Mouse (Mus musculus) heart, embryonic 13.5 days (tissue): ENCODE results near the gene Ppm1n. TPM values are rescaled to one million over a fixed set of nuclear protein-coding genes. Genes with fewer than 3 reads are reported as not detected.

Source experiments
- ATAC-seq: fragments of 200-750 bp; cut with Nextera tagmentation; 2 replicates; pipeline ENCODE4 v1.8.0; 2017; ENCODE audit warnings: moderate TSS enrichment; ENCODE audit not compliant: insufficient number of reproducible peaks, low FRiP score, low TSS enrichment; ENCODE audit errors: extremely low read depth
- H3K27ac ChIP-seq: fragments of 300-500 bp; sonication (generic); replicated peaks from 2 replicates; pipeline ENCODE4 v1.5.1; 2015; ENCODE audit warnings: moderate library complexity, mild to moderate bottlenecking, inconsistent platforms
- H3K27me3 ChIP-seq: fragments of 300-500 bp; sonication (generic); replicated peaks from 2 replicates; pipeline ENCODE4 v1.6.1; 2015; ENCODE audit warnings: mild to moderate bottlenecking, inconsistent platforms
- H3K36me3 ChIP-seq: fragments of 300-500 bp; sonication (generic); 2 replicates; pipeline ENCODE4 v1.6.1; 2015; ENCODE audit warnings: mild to moderate bottlenecking, inconsistent platforms
- H3K4me1 ChIP-seq: fragments of 300-500 bp; sonication (generic); 2 replicates; pipeline ENCODE4 v1.6.1; 2015; ENCODE audit warnings: inconsistent platforms
- H3K4me2 ChIP-seq: fragments of 300-500 bp; sonication (generic); 2 replicates; pipeline ENCODE4 v1.6.1; 2015; ENCODE audit warnings: inconsistent platforms, mild to moderate bottlenecking, moderate library complexity
- H3K4me3 ChIP-seq: fragments of 300-500 bp; sonication (generic); 2 replicates; pipeline ENCODE4 v1.5.1; 2015; ENCODE audit warnings: moderate library complexity, mild to moderate bottlenecking, inconsistent platforms
- H3K9ac ChIP-seq: fragments of 300-500 bp; sonication (generic); 2 replicates; pipeline ENCODE4 v1.6.1; 2015; ENCODE audit warnings: inconsistent platforms, mild to moderate bottlenecking, moderate library complexity
- H3K9me3 ChIP-seq: fragments of 300-500 bp; sonication (generic); 2 replicates; pipeline ENCODE4 v1.6.1; 2016; ENCODE audit warnings: inconsistent platforms
- WGBS: fragments of 180-500 bp; shearing (Covaris S2); methylation state at CpG from one replicate; pipeline ENCODE4 v1.1.7; 2015; ENCODE audit warnings: mixed read lengths; 5-methylcytosine and 5-hydroxymethylcytosine counted together
- polyA plus RNA-seq: library from polyadenylated mRNA; unstranded; fragments of >200 nt; fragmentation: Nextera tagmentation; extraction: Ambion mirVana; gene quantifications from 2 replicates; pipeline ENCODE4 v1.2.1, GENCODE M21; 2015

Ppm1n gene
- polyA plus RNA-seq, 1 experiment from 2014 or later, result not detected

DNA sequence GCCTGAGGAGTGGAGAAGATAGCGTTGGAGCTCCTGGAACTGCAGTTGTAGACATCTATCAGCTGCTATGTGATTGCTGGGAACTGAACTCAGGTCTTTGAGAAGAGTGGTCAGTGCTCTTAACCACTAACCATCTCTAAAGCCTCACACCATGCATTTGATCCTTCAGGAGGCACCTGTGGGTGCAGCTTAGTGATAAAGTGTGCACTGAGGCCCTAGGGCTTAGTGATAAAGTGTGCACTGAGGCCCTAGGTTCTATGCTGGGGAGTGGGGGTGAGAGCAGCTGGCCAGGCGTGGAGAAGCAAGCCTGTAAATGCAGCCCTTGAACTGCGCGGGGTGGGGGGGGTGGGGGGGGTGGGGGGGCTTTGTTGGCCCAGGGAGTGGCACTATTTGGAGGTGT is 39.9 kb downstream of the Ppm1n start:
- Histone ChIP-seq H3K4me1 (peaks cover 63% of the 10 kb centered on the region), H3K4me3 (no peak overlapping the region), H3K9me3 (no peaks in the 10 kb centered on the region), H3K9ac (peak overlapping the region; percentile 65), H3K27me3 (no peaks in the 10 kb centered on the region), H3K4me2 (no peak overlapping the region), H3K36me3 (peaks cover 13% of the 10 kb centered on the region), H3K27ac (peak overlapping the region; percentile 88; the same call in 1 of the 2 replicates)
- WGBS, result 27% methylated on average over 4 of the region's 4 CpGs
- ATAC-seq, result no peak

DNA sequence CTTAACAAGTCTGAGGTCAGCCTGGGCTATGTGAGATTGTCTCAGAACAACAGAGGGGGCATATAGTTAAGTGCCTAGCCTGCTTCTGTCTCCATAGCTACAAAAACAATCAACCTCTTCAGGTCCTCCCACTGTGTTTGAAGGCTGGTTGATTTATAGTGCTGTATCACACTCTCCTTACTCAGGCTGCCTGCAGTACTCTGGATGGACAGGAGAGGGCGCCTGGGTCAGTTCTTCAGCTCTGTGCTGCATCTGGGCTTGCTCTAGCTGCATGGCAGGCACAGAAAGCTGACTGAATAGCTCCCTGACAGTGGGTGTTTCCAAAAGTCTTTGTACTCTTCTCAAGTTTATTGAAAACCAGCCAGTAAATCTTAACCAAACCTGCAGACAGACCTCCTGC is 40.4 kb downstream of the Ppm1n start:
- WGBS, result 0% methylated on average over 1 of the region's 1 CpGs
- Histone ChIP-seq H3K4me2 (no peak overlapping the region), H3K27me3 (no peaks in the 10 kb centered on the region), H3K9ac (peak overlapping the region; percentile 65), H3K36me3 (peaks cover 9% of the 10 kb centered on the region; the same call in 1 of the 2 replicates), H3K27ac (peak overlapping the region; percentile 88), H3K9me3 (no peaks in the 10 kb centered on the region), H3K4me3 (no peak overlapping the region), H3K4me1 (peaks cover 68% of the 10 kb centered on the region)
- ATAC-seq, result 0 out of 2 replicates have a peak, but pooled peaks have one; percentile 64

DNA sequence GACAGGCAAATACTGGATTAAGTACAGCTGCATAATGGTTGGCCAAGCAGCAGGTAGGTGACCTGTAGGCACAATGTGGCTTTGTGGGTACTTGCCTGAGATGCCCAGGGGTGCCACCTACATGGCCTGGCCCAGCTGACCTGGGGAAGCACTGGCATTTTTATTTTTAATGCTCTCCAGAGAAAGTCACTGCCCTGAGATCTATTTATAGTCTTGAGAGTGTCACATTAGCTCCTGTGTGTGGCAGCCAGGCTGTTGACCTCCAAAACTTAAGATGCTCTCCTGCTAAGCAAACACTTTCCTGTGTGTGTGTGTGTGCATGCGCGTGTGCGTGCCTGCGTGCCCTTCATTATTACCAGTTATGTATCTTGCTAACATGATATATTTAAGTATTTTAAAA is 41.5 kb downstream of the Ppm1n start:
- Histone ChIP-seq H3K9ac (peak overlapping the region; percentile 65), H3K36me3 (peaks cover 15% of the 10 kb centered on the region), H3K4me1 (peaks cover 59% of the 10 kb centered on the region), H3K4me3 (no peak overlapping the region), H3K9me3 (no peaks in the 10 kb centered on the region), H3K27ac (peak overlapping the region; percentile 88), H3K27me3 (no peaks in the 10 kb centered on the region), H3K4me2 (peak overlapping the region; percentile 44)
- WGBS, result 60% methylated on average over 4 of the region's 4 CpGs
- ATAC-seq, result no peak

DNA sequence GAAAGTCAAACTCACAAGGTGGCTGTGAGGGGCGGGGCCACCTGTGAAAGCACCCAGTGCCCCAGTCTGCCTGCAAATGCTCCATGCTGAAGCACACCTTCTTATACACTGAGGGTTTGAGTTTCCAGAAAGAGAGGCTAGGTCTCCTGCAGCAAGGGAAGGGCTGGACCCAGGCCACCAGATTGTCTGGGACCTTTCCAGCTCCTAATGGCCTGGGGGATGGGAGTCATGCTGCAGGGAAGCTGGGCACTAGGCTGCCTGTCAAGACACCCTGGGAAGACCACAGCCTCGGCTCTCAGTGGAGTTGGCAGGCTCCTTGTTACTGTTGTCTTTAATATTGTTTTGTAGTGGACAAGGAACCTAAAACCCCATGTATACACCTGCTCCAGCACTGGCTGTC is 43.5 kb downstream of the Ppm1n start:
- no peak overlapping the region; the same call in 1 of the 2 replicates for H3K4me3 ChIP-seq
- H3K9me3 ChIP-seq, result no peaks in the 10 kb centered on the region
- peaks cover 68% of the 10 kb centered on the region for H3K4me1 ChIP-seq
- peak overlapping the region; percentile 76 for H3K27ac ChIP-seq
- ATAC-seq, result no peak
- H3K9ac ChIP-seq, result peak overlapping the region; percentile 65
- peak overlapping the region; percentile 18; the same call in 1 of the 2 replicates for H3K4me2 ChIP-seq
- WGBS, result 62% methylated on average over 2 of the region's 2 CpGs
- H3K36me3 ChIP-seq, result peaks cover 24% of the 10 kb centered on the region
- H3K27me3 ChIP-seq, result no peaks in the 10 kb centered on the region

DNA sequence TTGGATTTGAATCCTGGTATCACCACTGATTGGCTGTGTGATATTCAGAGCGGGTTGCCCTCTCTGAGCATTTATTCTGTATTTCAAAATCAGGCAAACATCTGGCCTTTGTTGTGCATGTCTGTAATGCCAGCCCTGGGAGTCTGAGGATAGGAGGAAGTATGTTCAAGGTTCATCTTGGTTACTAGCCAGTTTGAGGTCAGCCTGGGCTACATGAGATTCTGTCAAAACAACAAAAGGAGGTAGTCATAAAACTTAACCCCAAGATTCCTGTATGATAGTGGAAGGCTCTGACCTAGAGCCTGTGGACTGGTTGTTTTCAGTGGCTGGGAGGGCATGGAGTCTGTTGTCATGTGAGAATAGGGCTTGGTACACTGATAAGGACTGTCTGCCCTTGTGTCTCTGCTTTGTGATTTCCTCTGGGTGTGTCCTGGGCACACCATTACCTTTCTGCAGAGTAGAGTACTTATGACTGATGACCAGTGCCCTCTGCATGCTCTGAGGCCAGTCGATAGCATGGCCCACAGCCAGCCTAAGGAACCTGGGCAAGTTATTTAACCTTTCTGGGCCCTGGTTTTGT is 44.7 kb downstream of the Ppm1n start:
- Histone ChIP-seq H3K27me3 (no peaks in the 10 kb centered on the region), H3K9ac (peak overlapping the region; percentile 65; the same call in 1 of the 2 replicates), H3K4me1 (peaks cover 68% of the 10 kb centered on the region), H3K27ac (peak overlapping the region; percentile 76), H3K4me3 (no peak overlapping the region), H3K4me2 (no peak overlapping the region), H3K9me3 (no peaks in the 10 kb centered on the region), H3K36me3 (peaks cover 24% of the 10 kb centered on the region)
- 80% methylated on average over 2 of the region's 2 CpGs for WGBS
- ATAC-seq, result no peak

DNA sequence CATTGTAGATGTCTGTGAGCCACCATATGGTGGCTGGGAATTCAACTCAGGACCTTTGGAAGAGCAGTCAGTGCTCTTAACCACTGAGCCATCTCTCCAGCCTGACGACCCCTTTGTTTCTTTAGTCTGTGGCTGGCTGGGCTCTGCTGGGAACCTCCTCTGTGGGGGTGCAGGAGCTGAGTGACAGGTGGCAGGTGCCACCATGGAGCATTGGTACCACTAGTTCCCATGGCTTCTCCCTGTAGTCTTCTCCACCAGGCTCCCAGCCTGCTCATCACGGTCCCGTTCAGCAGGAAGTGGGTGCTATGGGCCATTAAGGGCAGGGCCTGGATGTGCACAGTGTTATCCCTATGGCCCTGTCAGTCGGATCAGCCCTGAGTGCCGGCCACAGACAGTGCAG is 45.2 kb downstream of the Ppm1n start:
- Histone ChIP-seq H3K4me2 (no peak overlapping the region), H3K4me1 (peaks cover 69% of the 10 kb centered on the region), H3K4me3 (no peak overlapping the region), H3K9me3 (no peaks in the 10 kb centered on the region), H3K27ac (no peak overlapping the region), H3K9ac (0 out of 2 replicates have a peak overlapping the region, but pooled peaks have one; percentile 16), H3K27me3 (no peaks in the 10 kb centered on the region), H3K36me3 (peaks cover 24% of the 10 kb centered on the region)
- ATAC-seq, result no peak
- 82% methylated on average over 5 of the region's 5 CpGs for WGBS

DNA sequence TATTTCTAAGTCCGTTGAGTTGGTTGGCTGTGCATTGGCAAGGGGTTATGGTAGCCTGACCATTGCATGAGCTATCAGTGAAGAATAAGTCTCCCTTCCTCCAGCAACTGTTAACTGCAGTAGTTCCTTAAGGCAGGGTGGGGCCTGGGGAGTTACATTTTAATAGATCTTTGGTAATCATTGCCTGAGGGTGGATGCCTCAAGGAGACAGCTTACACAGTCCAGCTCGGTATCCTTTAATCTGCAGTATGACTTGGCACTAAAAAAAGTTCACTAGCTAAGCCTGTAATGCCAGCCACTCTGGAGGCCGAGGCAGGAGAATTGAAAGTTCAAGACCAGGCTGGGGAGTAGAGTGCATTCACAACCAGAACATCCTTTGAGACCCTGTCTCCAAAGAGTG is 48.0 kb downstream of the Ppm1n start:
- no peak overlapping the region for H3K27ac ChIP-seq
- H3K9ac ChIP-seq, result no peak overlapping the region
- H3K27me3 ChIP-seq, result no peaks in the 10 kb centered on the region
- 90% methylated on average over 3 of the region's 3 CpGs for WGBS
- no peak overlapping the region for H3K4me3 ChIP-seq
- ATAC-seq, result no peak
- H3K4me2 ChIP-seq, result no peak overlapping the region
- peaks cover 53% of the 10 kb centered on the region for H3K4me1 ChIP-seq
- H3K9me3 ChIP-seq, result no peaks in the 10 kb centered on the region
- peaks cover 24% of the 10 kb centered on the region for H3K36me3 ChIP-seq

DNA sequence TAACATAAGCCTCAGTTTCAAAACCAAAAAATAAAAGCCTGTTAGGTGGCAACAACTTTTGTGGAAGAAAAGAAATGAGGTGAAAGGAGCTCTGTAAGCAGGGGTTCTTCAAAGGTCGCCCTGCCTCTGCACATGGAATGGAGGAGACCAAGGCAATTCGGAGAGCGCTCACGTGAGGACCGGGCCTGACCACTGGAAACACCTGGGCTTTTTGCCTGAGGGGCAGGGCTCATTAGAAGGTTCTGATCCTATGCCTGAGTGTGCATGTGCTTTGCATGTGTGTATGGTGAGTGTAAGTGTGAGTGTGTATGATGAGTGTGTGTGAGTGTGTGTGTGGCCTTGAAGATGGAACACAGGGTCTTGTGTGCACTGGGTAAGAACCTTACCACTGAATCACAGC is 49.0 kb downstream of the Ppm1n start:
- 94% methylated on average over 5 of the region's 5 CpGs for WGBS
- Histone ChIP-seq H3K27me3 (no peaks in the 10 kb centered on the region), H3K9ac (peak overlapping the region; percentile 51; the same call in 1 of the 2 replicates), H3K27ac (no peak overlapping the region), H3K4me3 (no peak overlapping the region), H3K36me3 (peaks cover 24% of the 10 kb centered on the region), H3K9me3 (no peaks in the 10 kb centered on the region), H3K4me1 (peaks cover 48% of the 10 kb centered on the region), H3K4me2 (no peak overlapping the region)
- no peak for ATAC-seq

DNA sequence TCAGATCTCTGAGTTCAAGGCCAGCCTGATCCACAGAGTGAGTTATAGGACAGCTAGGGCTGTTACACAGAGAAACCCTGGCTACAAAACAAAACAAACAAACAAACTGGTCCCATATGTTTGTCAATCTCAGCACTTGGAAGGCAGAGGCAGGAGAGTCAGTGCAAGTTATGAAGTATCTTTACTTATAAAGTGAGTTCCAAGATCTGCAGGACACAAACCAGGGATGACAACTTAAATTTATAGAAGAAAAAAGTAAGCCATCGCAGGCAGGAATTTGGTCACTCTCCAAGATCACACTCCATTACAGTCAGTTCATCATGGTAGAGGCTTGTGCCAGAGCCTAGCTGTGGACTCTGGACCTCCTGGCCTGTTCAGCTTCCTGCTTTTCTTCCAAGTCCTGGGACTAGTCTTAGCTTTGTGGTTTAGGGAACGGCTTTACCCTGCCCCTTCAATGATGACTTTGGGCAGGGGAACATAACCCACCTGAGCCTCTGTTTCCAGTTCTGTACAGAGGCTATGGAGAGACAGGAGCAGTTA is 49.8 kb downstream of the Ppm1n start:
- Histone ChIP-seq H3K27ac (no peak overlapping the region), H3K36me3 (peaks cover 32% of the 10 kb centered on the region), H3K9ac (peak overlapping the region; percentile 80), H3K9me3 (no peaks in the 10 kb centered on the region), H3K4me2 (peak overlapping the region; percentile 76), H3K27me3 (no peaks in the 10 kb centered on the region), H3K4me3 (no peak overlapping the region), H3K4me1 (peaks cover 40% of the 10 kb centered on the region)
- 91% methylated on average over 2 of the region's 2 CpGs for WGBS
- no peak for ATAC-seq

DNA sequence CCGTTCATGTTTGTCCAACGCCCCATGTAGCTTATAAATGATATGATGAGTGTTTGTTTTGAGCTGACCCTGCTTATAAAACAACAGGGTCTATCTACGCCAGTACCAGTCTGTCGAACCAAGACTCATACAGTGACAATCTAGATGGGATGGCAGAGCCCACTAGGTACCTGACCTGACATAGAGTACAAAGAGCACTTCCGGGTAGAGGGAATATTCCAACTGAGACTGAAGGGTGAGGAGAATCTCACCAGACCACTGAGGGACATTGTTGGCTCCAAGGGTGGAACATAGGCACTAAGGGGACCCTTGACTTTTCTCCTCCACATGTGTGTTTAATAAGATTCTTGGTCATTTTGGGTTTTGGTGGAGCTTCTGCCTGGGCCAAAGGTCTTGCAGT is 50.5 kb downstream of the Ppm1n start:
- H3K4me2 ChIP-seq, result peak overlapping the region; percentile 76
- no peaks in the 10 kb centered on the region for H3K9me3 ChIP-seq
- H3K27me3 ChIP-seq, result no peaks in the 10 kb centered on the region
- peak overlapping the region; percentile 80 for H3K9ac ChIP-seq
- ATAC-seq, result no peak
- H3K36me3 ChIP-seq, result peaks cover 36% of the 10 kb centered on the region
- 36% methylated on average over 5 of the region's 5 CpGs for WGBS
- peak overlapping the region; percentile 72 for H3K27ac ChIP-seq
- H3K4me3 ChIP-seq, result peak overlapping the region; percentile 59
- peaks cover 34% of the 10 kb centered on the region for H3K4me1 ChIP-seq

DNA sequence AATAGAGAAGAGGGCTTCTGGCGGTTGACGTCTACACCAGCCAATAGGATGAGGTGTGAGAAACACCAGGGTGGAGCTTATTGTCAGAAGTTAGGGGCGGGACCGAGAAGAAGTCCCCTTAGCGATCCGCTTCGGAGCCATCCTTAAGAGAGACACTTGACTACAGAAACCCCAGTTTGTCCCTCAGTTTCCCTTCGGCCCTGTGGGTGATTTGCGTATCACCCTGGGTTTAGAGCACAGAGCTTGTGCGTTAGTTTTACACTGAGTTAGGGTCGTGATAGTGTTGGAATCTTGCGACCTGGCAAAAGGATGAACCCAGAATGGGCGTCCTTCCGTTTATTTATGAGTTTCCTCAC is 51.1 kb downstream of the Ppm1n start:
- Histone ChIP-seq H3K9me3 (no peaks in the 10 kb centered on the region), H3K4me1 (peaks cover 34% of the 10 kb centered on the region), H3K9ac (peak overlapping the region; percentile 80), H3K27me3 (no peaks in the 10 kb centered on the region), H3K36me3 (peaks cover 32% of the 10 kb centered on the region), H3K4me3 (peak overlapping the region; percentile 59), H3K27ac (peak overlapping the region; percentile 100), H3K4me2 (peak overlapping the region; percentile 76)
- WGBS, result 0% methylated on average over 14 of the region's 14 CpGs
- ATAC-seq, result no peak
